Mouse (Mus musculus) adrenal gland (tissue): ENCODE results near the gene Disp3.

ENCODE experiments used
- intact Hi-C: fragments of 180-260 bp; cut with DNase I; formaldehyde crosslinking; loops from one replicate; pipeline ENCODE4 v1.15.1; 2025

Disp3 gene

DNA sequence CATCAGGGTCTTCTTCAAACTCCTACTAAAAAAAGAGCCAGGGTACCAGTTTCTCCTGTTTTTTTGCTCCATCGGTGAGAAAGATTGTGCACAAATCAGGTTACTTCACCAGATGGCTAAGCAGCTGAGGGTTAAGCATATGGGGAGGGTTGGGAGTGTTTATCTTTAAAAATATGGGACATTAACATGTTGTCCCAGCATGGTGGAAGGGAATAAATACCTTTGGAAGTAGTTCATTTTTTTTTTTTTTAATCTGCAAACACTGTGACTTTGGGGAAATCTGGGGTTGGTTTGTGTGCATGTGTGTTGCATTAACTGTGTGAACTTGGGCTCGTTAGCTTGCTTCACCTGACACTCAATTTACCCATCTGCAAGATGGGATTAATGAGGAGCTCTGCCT is 3.3 kb upstream of the Disp3 start:
- intact Hi-C loops = no loop called here

DNA sequence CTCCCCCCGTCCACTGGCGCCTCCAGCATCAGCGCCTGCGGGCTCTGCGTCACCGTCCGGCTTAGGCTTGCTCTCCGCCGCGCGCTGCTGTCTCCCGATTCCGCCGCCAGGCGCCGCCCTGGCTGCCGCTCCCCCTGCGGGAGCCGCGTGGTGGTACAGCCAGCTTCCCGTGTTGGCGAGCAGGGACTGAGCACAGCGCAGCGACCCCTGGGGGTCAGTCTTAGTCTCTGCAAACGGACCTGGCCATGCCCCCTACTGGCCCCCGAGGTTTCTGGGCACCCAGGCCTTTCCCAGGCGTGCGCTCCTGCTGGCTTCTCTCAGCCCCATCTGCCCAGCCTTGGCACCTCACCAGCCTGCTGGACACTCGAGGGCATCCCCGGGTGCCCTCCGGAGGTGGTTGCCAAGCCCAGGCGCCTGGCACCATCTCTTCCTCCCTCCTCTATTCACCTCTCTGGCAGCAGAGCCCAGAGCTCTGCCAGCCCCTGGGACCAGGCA is 337 bp upstream of the Disp3 start:
- intact Hi-C loops = loop anchor here (5.0 kb wide), 3 partner anchors 49 to 139 kb away; no protein-coding TSS in a partner anchor

DNA sequence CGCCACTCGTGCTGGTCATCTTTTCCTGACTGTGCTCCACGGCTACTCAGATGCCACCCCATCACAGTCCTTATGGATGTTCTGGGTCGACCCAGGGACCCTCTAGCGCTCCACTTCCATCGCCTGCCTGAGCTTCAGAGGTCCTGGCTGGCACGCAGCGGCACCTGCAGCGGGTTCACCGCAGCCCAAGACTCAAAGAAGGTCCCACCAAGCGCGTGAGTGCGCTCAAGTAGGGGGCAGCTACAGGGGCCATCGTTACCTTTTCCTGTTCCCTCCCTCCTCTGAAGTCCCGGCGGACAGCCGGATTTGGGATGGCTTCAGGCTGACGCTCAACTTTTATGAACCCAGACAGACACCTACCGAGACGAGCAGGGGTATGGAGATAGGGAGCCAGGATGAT is 724 bp downstream of the Disp3 start:
- intact Hi-C loops = loop anchor here (5.0 kb wide), 3 partner anchors 50 to 140 kb away; no protein-coding TSS in a partner anchor

DNA sequence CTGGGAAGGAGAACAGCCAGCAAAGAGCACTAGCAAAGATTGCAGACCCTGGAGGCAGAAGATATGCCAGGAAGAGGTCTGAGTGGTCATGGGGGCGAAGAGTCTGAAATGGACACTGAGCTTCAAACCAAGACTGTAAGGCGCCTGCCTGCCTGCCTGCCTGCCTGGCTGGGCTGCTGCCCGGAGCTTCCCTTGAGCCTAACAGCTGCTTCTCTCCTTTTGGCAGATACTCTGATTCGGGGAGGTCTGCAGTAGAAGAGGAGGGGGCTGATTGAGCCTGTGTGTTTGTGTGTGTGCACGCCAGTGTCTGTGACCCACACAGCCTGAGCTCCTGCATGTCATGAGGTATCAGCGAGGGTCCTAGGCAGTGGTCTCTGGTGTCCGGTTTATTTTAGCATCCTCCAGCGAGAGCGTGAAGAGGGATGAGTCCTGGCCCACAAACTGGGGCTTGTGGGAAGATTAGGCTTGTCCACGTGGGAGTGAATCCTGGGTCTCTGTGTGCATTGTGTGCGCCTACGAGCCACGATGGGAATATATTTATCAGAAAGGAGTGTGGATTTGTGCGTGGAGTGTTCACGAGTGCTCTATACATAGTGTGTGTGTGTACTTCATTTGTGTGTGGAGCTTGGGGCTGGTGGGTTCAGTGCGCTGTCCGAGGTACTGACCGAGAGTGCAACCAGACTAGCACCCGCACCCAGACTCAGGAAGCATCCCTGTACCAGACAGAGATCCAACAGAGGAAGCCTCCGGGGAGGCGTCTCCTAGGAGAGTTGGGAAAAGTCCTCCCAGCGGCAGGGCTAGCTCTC is 1.3 kb downstream of the Disp3 start:
- intact Hi-C loops = loop anchor here (5.0 kb wide), 3 partner anchors 51 to 141 kb away; no protein-coding TSS in a partner anchor

DNA sequence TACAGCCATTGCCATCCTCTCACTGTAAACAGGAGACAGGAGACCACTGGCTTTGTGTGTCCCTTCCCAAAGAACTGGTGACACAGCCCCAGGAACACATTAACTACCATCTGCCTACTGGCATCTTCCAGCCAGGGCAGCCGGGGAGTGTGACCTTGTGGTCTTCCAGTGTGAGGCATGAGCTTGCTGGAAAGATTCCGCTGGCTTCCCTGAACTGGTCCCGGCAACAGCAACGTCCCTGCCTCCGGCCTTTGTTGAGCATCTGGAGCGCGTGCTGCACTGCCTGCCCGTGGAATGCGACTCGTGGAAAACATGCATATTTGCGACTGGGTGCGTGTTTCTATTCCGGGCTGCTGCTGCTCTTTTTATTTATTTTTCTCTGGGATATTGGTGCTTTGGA is 3.5 kb downstream of the Disp3 start:
- intact Hi-C loops = no loop called here

DNA sequence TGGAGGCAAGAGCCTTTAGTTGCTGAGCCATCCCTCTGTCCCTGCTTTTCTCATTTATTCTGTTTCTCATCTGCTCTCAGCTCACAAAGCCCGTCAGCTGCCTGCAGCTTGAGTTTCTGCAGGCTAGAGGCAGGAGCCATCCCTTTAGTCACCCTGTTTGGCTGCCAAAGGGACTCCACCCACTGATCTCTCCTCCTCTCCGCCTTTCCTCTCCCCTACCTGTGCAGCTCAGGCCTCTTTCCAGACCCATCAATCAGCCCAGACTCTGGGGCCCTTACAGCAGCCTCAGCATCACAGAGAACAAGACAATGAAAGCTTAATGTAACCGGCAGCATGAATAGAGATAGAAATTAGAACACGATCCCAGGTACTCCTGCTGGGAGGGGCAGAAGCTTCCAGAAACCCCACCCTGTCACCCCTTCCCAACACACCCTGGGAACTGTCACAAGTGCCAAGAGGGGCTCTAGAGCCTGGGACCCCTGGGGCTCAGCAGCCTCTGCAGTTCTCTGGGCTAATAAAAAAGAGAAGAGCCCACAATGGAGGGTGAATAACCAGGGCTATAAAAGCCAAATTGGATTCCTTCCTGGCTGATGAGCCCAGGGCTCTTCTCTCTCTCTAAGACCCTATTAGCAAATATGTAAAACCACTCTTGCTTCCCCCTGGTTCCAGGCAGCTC is 10.8 kb downstream of the Disp3 start:
- intact Hi-C loops = no loop called here

DNA sequence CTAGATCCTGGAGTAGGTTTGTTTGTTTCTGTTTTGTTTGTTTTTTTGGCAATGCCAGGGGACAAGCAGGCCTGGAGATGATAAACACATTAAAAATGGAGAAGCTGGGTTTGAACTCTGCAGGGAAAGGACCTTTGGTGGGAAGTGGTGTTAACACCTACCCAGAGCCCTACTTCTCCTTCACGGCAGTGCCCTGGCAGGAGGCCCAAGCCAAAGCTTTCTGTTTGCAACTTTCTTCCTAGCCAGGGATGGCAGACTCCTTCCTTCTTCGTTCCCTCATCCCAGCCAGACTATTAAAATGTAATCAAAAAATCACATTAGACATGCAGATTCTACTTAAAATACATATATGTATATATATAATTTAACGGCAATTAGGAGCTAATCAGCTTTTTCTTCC is 13.1 kb downstream of the Disp3 start:
- intact Hi-C loops = no loop called here

DNA sequence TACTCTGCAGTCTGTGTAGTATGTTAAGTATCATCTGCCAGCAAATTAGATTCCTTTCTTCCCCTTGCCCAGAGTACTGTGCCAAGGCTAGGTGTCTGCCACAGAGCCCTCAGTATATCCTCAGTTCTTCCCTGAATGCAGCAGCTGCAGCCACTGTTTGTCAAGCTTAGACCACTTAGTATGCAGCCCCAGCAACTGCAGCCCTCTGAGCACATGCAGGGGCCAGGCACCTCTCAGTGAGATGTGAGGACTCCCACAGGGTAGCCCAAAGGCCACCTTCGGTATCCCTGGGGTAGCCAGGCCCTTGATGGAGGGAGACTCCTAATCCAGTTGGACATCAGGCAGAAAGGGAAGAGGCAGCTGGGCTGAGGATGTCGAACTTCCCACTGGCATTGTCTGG is 14.5 kb downstream of the Disp3 start:
- intact Hi-C loops = no loop called here

DNA sequence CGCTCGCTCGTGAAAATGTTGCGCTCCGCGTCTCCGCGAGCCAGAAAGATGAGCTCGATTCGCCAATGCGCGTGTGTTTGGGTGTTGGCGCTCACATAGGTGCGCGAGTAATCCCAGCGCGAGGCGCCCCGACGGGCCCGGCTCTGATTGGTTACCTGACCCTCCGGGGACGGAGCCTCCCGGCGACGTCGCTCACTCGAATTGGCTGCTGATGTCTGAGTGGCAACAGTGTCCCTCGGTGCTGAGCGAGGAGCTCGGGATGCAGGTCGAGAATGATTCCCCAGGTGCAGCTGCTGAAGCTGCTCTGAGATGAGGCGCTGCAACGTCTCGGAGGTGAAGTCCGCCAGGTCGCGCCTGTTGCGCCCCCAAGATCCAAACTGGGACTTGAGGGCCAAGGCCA is 16.1 kb downstream of the Disp3 start:
- intact Hi-C loops = no loop called here

DNA sequence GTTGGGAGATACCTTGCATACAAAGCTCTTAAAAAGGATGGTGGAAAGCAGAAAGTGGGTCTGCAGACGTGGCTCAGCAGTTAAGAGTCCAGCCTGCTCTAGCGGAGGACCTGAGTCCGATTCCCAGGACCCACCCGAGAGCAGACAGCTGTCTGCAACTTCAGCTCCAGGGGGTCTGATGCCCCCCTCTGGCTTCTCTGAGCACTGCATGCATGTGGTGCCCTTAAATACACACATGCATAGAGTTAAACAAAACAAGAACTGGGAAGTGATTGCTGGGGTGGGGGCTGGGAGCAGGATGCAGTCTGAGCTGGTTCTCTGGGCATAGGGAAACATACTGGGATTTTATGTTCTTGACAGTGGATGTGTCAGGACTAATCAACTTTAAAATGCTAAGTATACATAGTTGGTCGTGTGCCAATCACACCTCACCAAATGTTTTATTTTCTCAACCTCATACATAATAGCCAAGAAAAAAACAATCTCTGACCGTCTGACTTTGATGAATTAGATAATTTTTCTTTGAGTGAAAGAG is 20.7 kb downstream of the Disp3 start:
- intact Hi-C loops = no loop called here

DNA sequence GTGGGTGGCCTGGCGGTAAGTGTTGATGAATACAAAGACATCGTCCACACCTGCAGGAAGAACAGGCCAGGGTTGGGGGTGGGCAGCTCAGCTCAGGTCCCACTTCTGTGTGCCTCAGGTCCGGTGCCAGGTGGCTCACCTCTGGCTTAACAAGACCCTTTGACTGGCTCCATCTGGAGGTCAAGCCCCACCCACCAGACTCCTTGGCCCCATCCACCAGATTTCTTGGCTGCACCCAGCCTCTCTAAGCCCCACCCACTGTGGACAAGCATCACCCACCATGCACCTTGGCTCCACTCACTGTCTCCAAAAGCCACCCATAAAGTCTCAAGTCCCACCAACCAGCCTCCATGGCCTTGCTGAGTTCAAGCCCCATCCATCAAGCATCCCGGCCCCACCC is 27.8 kb downstream of the Disp3 start:
- intact Hi-C loops = no loop called here

DNA sequence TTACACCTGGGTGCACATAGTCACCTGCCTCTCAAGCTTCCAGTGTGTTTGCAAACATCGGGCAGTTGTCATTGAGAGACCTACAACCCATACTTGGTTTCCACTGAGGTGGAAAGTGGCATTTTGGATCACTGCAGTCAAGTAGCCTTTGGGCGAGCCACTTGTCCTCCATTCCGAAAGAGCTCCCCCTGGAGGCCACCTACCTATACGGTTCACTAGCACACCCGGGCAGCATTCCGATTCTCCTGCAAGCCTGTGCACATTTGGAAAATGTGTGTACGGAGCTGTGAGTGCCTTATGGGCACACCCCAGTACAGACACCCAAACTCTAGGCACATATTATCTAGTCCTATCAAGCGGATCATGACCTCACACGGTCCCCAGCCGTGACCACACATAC is 38.4 kb downstream of the Disp3 start:
- intact Hi-C loops = no loop called here

DNA sequence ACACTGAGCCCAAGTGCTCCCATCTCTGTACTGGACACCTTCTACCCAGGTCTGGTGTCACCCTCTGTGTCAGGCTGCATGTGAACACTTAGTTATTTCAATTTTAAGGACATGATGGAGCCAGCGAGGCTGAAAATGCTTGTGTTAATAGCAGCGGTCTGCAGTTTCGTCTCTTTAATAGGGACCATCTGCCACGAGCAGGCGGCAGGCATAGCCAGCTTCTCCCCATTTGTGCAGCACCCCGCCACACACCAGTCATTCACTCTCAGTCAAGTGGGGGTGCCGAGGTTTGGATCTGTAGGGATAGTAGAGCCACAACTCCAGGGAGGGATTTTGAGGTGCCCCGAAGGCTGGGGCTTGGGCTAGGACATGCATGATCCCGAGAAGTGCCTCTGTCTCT is 47.4 kb downstream of the Disp3 start:
- intact Hi-C loops = no loop called here

DNA sequence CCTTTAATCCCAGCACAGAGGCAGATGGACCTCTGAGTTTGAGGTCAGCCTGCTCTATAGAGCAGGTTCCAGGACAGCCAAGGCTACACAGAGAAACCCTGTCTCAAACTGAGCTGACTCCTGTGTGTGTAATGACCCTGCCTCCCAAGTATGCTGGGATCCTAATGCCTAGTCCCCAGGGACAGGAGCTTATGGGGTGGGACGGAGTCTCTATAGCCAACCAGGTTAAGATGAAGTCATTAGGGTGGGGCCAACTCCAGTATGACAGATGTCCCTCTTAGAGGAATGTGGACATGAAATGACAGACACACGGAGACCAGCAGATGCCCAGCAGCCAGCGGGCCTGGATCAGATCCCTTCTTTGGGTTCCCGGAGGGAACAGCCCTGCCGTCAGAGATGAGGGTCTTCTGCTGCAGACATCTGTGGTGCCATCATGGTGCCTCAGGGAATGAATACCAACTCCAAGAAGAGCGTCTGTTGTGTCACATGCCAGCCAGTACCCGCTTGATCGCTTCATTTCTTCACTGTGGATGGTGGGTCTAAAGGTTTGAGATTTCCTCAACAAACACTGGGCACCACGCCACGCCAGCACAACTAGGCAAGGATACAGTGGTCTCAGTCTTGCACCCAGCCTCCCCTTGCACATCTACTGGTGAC is 48.2 kb downstream of the Disp3 start:
- intact Hi-C loops = no loop called here

DNA sequence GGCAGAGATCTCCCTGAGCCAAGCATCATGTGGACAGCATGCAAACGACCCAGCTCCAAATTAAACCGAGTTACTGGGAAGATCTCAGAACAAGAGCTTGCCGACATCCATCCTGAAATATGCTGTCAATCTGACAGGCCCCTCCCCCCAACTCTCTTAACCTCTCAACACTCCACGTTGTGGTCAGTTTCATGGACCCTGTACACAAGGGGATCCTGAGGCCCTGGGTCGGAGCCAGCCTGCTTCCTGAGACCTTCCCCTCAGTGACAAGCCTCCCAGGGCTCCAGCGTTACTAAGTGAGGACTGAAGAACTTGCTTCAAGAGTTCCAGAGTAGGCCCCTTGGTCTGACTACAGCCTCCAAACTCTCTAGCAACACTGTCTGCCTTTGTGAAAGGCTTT is 48.8 kb downstream of the Disp3 start:
- intact Hi-C loops = no loop called here

DNA sequence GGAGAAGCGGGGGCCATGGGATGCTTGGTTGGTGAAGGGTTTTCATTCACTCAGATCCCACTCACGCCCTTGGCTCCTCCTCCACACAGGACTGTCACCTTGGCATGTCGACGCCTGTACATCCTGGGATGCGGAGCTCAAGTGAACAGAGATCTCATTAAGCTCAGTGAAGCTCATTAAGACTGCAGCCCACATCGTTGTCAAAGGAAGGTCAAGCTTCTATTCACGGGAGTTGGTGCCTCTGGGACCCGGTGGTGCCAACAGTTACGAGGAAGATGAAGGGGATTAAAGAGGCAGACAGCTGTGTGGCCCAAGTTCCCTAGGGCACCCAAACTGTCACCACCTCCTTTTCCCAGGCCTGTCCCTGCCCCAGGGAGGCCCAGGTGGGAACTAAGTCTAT is 49.5 kb downstream of the Disp3 start:
- intact Hi-C loops = no loop called here

DNA sequence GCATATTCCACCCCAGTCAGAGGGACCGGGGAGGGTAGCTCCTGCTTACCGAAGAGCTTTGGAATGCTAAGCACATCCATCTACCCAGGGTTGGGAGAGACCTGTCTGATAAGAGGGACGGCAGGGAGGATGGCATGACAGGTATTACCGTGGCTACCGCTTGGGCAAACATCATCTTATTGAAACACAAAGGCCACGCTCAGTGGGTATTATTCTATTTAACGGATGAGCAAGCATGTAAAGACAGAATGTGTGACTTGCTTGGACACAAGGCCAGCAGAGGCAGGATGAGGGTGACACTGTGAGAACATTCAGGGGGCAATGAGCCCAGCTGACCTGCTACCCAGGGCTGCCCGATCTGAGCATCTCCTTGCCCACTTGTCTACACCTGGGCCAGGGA is 51.1 kb downstream of the Disp3 start:
- intact Hi-C loops = no loop called here

DNA sequence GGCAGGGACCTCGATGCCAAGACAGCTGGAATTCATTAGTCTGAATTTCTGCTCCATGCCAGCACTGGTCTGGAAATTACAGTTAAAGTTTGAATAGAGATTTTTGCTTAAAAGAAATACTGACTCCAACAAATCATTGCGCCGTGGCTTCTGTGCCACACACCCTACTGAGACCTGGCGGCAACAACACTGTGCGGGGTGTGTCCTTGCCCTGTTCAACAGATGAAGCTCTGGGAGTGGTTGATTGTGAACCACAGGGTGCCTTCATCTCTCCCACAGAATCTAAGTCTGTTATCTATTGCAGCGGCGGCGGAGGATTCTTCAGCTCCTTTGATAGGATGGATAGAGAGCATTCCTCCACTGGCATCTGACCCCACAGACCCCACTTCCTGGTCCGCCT is 54.7 kb downstream of the Disp3 start:
- intact Hi-C loops = no loop called here

DNA sequence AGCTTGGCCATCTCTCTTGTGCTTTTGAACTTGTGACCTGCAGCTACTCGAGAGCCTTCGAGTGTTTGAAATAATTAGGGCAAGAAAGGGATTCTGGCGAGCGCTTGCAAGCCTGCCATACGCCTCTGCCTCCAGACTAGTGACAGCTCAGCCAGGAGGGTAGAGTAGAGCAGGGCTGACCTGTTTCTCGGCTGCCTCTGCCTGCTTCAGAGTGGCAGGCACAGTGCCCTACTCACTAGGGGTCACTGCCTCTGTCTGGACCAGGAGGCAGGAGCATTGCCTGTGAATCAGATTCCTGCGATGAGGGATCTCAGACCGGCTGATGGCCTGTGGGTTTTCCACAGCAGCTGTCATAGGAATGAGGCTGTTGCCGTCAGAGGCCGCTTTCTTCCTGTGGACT is 55.1 kb downstream of the Disp3 start:
- intact Hi-C loops = no loop called here

DNA sequence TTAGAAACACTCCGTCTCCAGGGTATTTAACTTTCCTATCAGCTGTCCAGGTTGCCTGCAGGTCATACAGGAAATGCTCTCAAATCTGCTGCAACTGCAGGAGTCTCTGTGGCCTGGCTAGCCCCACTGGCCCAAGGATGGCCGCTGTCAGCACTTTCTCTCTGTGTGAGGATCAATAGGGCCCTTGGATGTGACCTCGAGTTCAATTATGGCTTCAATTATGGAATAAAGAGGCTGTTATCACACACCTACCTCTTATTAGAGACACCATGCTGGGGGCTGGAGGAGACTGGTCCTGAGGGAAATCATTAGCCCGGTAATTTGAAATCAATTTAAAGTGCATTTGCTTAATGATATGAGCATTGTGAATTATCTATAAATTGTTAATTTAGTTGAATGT is 55.6 kb downstream of the Disp3 start:
- intact Hi-C loops = no loop called here

DNA sequence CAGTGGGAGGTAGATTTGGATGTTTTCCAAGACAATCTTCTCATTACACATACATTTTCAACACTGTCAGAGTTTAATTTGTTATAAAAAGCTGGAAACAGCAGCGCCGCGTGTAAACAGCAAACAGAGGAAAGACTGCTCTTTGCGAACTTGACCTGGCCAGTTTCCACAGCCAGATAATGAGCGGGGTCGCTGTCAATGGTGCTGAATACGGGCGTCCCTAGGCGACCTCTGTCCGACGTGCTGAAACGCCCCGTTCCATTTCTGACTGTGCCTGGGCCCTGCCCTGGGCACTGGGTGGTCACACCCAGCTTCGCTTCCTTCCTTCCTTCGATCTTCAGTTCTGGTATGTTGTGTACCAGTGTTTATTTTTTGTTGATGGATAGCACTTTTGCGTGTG is 58.1 kb downstream of the Disp3 start:
- intact Hi-C loops = no loop called here

DNA sequence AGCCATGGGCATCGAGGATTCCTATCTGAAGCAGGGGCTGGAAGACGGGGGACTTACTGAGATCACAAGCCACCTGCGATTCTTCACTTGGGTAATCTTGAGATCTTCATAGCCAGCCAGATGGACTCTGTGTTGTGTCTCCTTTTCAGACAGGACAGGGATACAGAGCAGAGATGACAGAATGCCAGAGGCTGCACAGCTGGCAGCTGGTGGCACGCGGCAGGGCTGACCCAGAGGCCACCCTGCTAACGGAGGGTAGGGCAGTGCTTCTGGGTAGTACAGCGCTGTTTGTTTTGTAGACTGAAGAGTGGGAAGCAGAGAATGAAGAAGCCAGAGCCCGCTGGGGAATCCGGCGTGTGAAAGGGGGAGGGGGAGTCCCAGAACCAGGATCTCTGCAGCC is 64.8 kb downstream of the Disp3 start:
- intact Hi-C loops = no loop called here
